Mouse (Mus musculus) erythroid progenitor cell, adult 5-6 weeks (primary cell): ENCODE data around the gene Bub1b. TPM values are rescaled to one million over a fixed set of nuclear protein-coding genes. Genes with fewer than 3 reads are reported as not detected.

Experiments
- ATAC-seq: replicated peaks from 2 replicates; pipeline ENCODE4 v1.8.0; 2016; ENCODE audit warnings: moderate number of reproducible peaks, mild to moderate bottlenecking, moderate TSS enrichment, inconsistent platforms; ENCODE audit not compliant: poor library complexity, low FRiP score, severe bottlenecking
- total RNA-seq, 2 experiments: library from RNA; stranded (forward) in 1 of 2; stranded (reverse) in 1 of 2; fragments of 150-400 nt in 1 of 2; fragments of 186-747, 209-891 nt in 1 of 2; gene quantifications; 2 replicates each; pipeline versions ENCODE4 v1.2.3 to v1.2.4; 2015 to 2017; ENCODE audit warnings: low replicate concordance in 2 of 2

Gene Bub1b
- total RNA-seq, 2 experiments from 2014 or later, result 118 to 270 TPM

- no peak for ATAC-seq
Observed at GRCm38 (mm10) chr2:118689875-118690274, 91.9 kb downstream of the Bub1b start.

Other genes starting within 250 kb of the Bub1b start
- 1.4 and 3.4 TPM in 2 replicates for gene Gpr176, start 224.8 kb upstream of the Bub1b start, total RNA-seq (2015; ENCODE audit: low replicate concordance)
- not detected in 2 replicates for gene Gpr176, start 224.8 kb upstream of the Bub1b start, total RNA-seq (2017; ENCODE audit: low replicate concordance)
- 3.2 and 3.4 TPM in 2 replicates for gene Eif2ak4, start 209.6 kb upstream of the Bub1b start, total RNA-seq (2015; ENCODE audit: low replicate concordance)
- gene Eif2ak4, start 209.6 kb upstream of the Bub1b start, total RNA-seq (2017; ENCODE audit: low replicate concordance), result 4.6 and 12.7 TPM in 2 replicates
- gene Srp14, start 118.5 kb upstream of the Bub1b start, total RNA-seq (2015; ENCODE audit: low replicate concordance), result 38.9 and 114 TPM in 2 replicates
- gene Srp14, start 118.5 kb upstream of the Bub1b start, total RNA-seq (2017; ENCODE audit: low replicate concordance), result 50.6 and 86.5 TPM in 2 replicates
- gene Bmf, start 48.5 kb upstream of the Bub1b start, total RNA-seq (2015; ENCODE audit: low replicate concordance), result 2.1 and 3.2 TPM in 2 replicates
- gene Bmf, start 48.5 kb upstream of the Bub1b start, total RNA-seq (2017; ENCODE audit: low replicate concordance), result 1.0 and 5.9 TPM in 2 replicates
- not detected in 2 replicates for gene Pak6, start 65.1 kb downstream of the Bub1b start, total RNA-seq (2015; ENCODE audit: low replicate concordance)
- gene Pak6, start 65.1 kb downstream of the Bub1b start, total RNA-seq (2017; ENCODE audit: low replicate concordance), result 0.15 and 0.39 TPM in 2 replicates
- not detected in 2 replicates for gene Ankrd63, start 105.8 kb downstream of the Bub1b start, total RNA-seq (2015; ENCODE audit: low replicate concordance)
- gene Ankrd63, start 105.8 kb downstream of the Bub1b start, total RNA-seq (2017; ENCODE audit: low replicate concordance), result not detected in 2 replicates
- 14.3 and 18.4 TPM in 2 replicates for gene Plcb2, start 130.2 kb downstream of the Bub1b start, total RNA-seq (2015; ENCODE audit: low replicate concordance)
- 9.8 and 12.3 TPM in 2 replicates for gene Plcb2, start 130.2 kb downstream of the Bub1b start, total RNA-seq (2017; ENCODE audit: low replicate concordance)
- 5.0 and 8.4 TPM in 2 replicates for gene Inafm2, start 147.5 kb downstream of the Bub1b start, total RNA-seq (2015; ENCODE audit: low replicate concordance)
- gene Inafm2, start 147.5 kb downstream of the Bub1b start, total RNA-seq (2017; ENCODE audit: low replicate concordance), result 1.3 and 3.6 TPM in 2 replicates
- 2.1 TPM in 1 of 2 replicates, not detected in the other for gene Ccdc9b, start 164.4 kb downstream of the Bub1b start, total RNA-seq (2015; ENCODE audit: low replicate concordance)
- gene Ccdc9b, start 164.4 kb downstream of the Bub1b start, total RNA-seq (2017; ENCODE audit: low replicate concordance), result 0.30 and 0.51 TPM in 2 replicates
- gene Phgr1, start 174.6 kb downstream of the Bub1b start, total RNA-seq (2015; ENCODE audit: low replicate concordance), result not detected in 2 replicates
- gene Phgr1, start 174.6 kb downstream of the Bub1b start, total RNA-seq (2017; ENCODE audit: low replicate concordance), result not detected in 2 replicates
- gene Disp2, start 181.5 kb downstream of the Bub1b start, total RNA-seq (2015; ENCODE audit: low replicate concordance), result not detected in 2 replicates
- 0.26 TPM in 1 of 2 replicates, not detected in the other for gene Disp2, start 181.5 kb downstream of the Bub1b start, total RNA-seq (2017; ENCODE audit: low replicate concordance)
- 48.2 and 74.6 TPM in 2 replicates for gene Knstrn, start 215.8 kb downstream of the Bub1b start, total RNA-seq (2015; ENCODE audit: low replicate concordance)
- gene Knstrn, start 215.8 kb downstream of the Bub1b start, total RNA-seq (2017; ENCODE audit: low replicate concordance), result 156 and 210 TPM in 2 replicates